Mouse (Mus musculus) kidney, adult 2 months (tissue): ENCODE results near the gene Tex29. TPM values are rescaled to one million over a fixed set of nuclear protein-coding genes. Genes with fewer than 3 reads are reported as not detected.
A peak's percentile ranks its signal among the peaks of the same experiment; 100 is the strongest.

Experiments used
- DNase-seq: peaks from one replicate; pipeline ENCODE4 v3.0.0; 2021
- H3K27ac ChIP-seq: fragments of 200-500 bp; 2 replicates; pipeline ENCODE4 v1.5.1; 2012; ENCODE audit warnings: low read depth, low read length, control low read depth, inconsistent platforms; ENCODE audit not compliant: insufficient read depth
- H3K27me3 ChIP-seq: fragments of 200-500 bp; replicated peaks from 2 replicates; pipeline ENCODE4 v1.6.1; 2012; ENCODE audit warnings: mild to moderate bottlenecking, moderate library complexity, low read length, inconsistent platforms; ENCODE audit not compliant: control insufficient read depth, insufficient read depth
- H3K36me3 ChIP-seq: fragments of 200-500 bp; 2 replicates; pipeline ENCODE4 v1.6.1; 2012; ENCODE audit warnings: mild to moderate bottlenecking, moderate library complexity, low read length, inconsistent platforms; ENCODE audit not compliant: control insufficient read depth, insufficient read depth
- H3K4me1 ChIP-seq: fragments of 200-500 bp; 2 replicates; pipeline ENCODE4 v1.6.1; 2011; ENCODE audit warnings: low read length; ENCODE audit not compliant: control insufficient read depth, insufficient read depth
- H3K4me3 ChIP-seq: fragments of 200-500 bp; 2 replicates; pipeline ENCODE4 v1.5.1; 2011; ENCODE audit warnings: mild to moderate bottlenecking, low read depth, low read length, control low read depth; ENCODE audit not compliant: insufficient read depth
- CTCF ChIP-seq: fragments of 200-500 bp; conservative IDR thresholded peaks from 2 replicates; pipeline ENCODE4 v1.5.1; 2011; ENCODE audit warnings: low read depth, mild to moderate bottlenecking, control low read depth, low read length, moderate library complexity, mixed read lengths; ENCODE audit not compliant: insufficient read depth, insufficient read length
- POLR2A ChIP-seq: fragments of 200-500 bp; IDR thresholded peaks from one replicate; pipeline ENCODE4 v1.6.1; 2011; ENCODE audit warnings: low read depth, low read length, control low read depth
- WGBS: fragments of 180-500 bp; shearing (Covaris S2); methylation state at CpG from one replicate; pipeline ENCODE4 v1.1.7; 2018; 5-methylcytosine and 5-hydroxymethylcytosine counted together
- polyA plus RNA-seq: library from polyadenylated mRNA; depleted of rRNA; stranded (reverse); fragments of >200 nt; gene quantifications from 2 replicates; pipeline ENCODE4 v1.2.3, GENCODE M21; 2012

Tex29 gene
- polyA plus RNA-seq, 1 experiment: not detected

- Histone ChIP-seq H3K36me3 (no peaks in the 10 kb centered on the region; the same call in none of the 2 replicates), H3K27me3 (no peaks in the 10 kb centered on the region), H3K4me1 (no peaks in the 10 kb centered on the region), H3K4me3 (no peak overlapping the region), H3K27ac (no peak overlapping the region)
- DNase-seq: no peak
- TF ChIP-seq CTCF (no peak), POLR2A (no peak)
- WGBS: 65% methylated on average over 5 of the region's 5 CpGs
Observed at GRCm38 (mm10) chr8:11820568-11820967, 19.7 kb upstream of the Tex29 start.

GRCm38 (mm10) chr8:11821451-11822206 is 18.6 kb upstream of the Tex29 start:
- no peaks in the 10 kb centered on the region for H3K27me3 ChIP-seq
- DNase-seq: no peak
- no peaks in the 10 kb centered on the region; the same call in none of the 2 replicates for H3K36me3 ChIP-seq

GRCm38 (mm10) chr8:11822550-11823060 is 17.7 kb upstream of the Tex29 start:
- H3K36me3 ChIP-seq: no peaks in the 10 kb centered on the region; the same call in none of the 2 replicates
- no peak for DNase-seq

More at GRCm38 (mm10) chr8:11821451-11822206, 18.6 kb upstream of the Tex29 start:
- TF ChIP-seq CTCF (no peak), POLR2A (no peak)
- H3K27ac ChIP-seq: no peak overlapping the region
- H3K4me3 ChIP-seq: no peak overlapping the region
- no peaks in the 10 kb centered on the region for H3K4me1 ChIP-seq
- WGBS: 90% methylated on average over 14 of the region's 14 CpGs

GRCm38 (mm10) chr8:11825756-11826155 is 14.5 kb upstream of the Tex29 start:
- no peak for TF ChIP-seq POLR2A
- no peak for TF ChIP-seq CTCF
- 46% methylated on average over 3 of the region's 3 CpGs for WGBS
- Histone ChIP-seq H3K4me1 (no peaks in the 10 kb centered on the region), H3K27ac (no peak overlapping the region), H3K36me3 (no peaks in the 10 kb centered on the region; the same call in 1 of the 2 replicates), H3K4me3 (no peak overlapping the region), H3K27me3 (no peaks in the 10 kb centered on the region)
- DNase-seq: peak; percentile 23

More at GRCm38 (mm10) chr8:11822550-11823060, 17.7 kb upstream of the Tex29 start:
- WGBS: 63% methylated on average over 9 of the region's 9 CpGs
- Histone ChIP-seq H3K4me3 (no peak overlapping the region), H3K27me3 (no peaks in the 10 kb centered on the region), H3K4me1 (no peaks in the 10 kb centered on the region), H3K27ac (no peak overlapping the region)
- TF ChIP-seq POLR2A: no peak
- TF ChIP-seq CTCF: no peak

DNA sequence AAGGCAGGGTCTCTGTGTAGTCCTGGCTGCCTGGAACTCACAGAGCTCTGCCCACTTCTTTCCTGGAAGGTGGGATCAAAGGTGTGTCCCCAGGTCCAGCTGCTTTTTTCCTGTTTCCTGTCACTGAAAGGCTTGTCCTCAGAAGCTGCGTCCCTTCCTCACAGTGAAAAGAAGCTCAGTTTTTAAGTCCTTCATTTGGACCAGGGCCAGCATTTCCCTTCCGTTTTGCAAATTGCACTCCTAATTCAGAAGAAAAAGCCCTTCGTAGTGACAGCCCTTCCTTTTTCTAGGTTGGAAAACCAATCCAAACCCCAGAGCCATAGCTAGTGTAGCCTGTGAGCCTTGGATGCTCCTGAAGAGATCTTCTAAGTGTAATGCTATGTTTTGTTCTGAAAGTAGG is 13.0 kb upstream of the Tex29 start:
- Histone ChIP-seq H3K27me3 (no peaks in the 10 kb centered on the region), H3K4me1 (no peaks in the 10 kb centered on the region; the same call in 1 of the 2 replicates), H3K27ac (no peak overlapping the region), H3K36me3 (no peaks in the 10 kb centered on the region; the same call in 1 of the 2 replicates), H3K4me3 (no peak overlapping the region)
- peak; percentile 15 for DNase-seq
- WGBS: 53% methylated on average over 3 of the region's 3 CpGs
- no peak for TF ChIP-seq CTCF
- TF ChIP-seq POLR2A: no peak

DNA sequence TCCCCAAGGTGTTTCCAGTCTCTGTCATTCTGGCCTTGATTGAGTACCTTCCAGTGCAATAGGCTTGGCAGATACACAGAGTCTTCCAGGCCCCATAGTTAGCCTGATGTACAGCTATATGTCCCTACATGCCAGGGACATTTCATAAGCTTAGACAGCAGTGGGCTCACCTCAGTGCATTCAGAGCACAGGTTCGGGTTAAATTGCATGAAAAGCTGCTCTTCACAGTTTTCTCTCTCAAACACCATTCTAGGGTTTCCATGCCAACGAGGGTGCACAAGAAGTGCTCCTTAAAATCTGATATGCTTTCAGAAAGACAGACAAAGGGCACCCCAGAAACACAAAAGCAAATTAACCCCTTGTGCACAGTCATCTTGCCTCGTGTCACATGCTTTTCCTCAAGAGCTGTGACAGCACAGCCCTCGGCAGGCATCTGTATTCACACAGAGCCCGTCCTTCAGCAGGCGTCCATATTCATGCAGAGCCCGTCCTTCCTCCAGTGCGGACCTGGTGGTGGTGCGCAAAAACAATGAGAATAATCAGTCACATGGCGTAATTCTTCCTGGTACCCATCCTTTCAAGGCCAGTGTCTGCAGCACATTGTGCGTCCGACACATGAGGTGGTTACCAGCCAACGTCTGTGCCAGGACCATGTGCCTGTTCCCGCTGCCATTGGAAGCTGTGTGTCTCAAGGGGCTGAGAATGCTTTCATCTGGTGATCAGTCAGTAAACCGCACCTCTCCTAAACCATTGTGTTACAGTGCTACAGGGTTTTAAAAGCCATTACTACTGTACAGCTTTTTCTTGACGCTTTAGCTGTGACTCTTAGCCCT is 9.8 kb upstream of the Tex29 start:
- Histone ChIP-seq H3K36me3 (no peaks in the 10 kb centered on the region; the same call in 1 of the 2 replicates), H3K27me3 (no peaks in the 10 kb centered on the region), H3K27ac (no peak overlapping the region), H3K4me1 (no peaks in the 10 kb centered on the region; the same call in 1 of the 2 replicates), H3K4me3 (no peak overlapping the region)
- DNase-seq: no peak
- 78% methylated on average over 16 of the region's 16 CpGs for WGBS
- TF ChIP-seq CTCF (no peak), POLR2A (no peak)

DNA sequence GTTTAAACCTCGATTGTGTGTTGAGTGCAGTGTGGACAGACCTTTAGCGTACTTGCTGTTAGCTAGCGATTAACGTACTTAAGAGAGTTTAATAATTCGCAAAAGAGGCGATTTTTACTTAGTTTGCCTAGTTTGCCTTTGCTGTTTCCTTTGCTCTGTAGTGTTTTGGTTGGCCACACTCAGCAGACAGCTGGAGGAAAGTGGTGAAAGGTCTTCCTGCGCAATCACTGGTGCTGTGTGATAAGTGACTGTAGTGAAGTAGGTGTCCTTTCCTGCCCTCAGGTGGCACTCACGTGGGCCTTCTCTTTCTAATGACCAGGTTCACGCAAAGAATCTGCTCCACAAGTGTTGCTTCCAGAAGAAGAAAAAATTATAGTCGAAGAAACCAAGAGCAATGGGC is 9.1 kb upstream of the Tex29 start:
- Histone ChIP-seq H3K27ac (no peak overlapping the region), H3K4me3 (no peak overlapping the region), H3K36me3 (no peaks in the 10 kb centered on the region; the same call in 1 of the 2 replicates), H3K4me1 (no peaks in the 10 kb centered on the region; the same call in 1 of the 2 replicates), H3K27me3 (no peaks in the 10 kb centered on the region)
- 62% methylated on average over 10 of the region's 10 CpGs for WGBS
- TF ChIP-seq CTCF (no peak), POLR2A (no peak)
- DNase-seq: peak; percentile 50
